Mouse (Mus musculus) urinary bladder, adult 2 months (tissue): ENCODE results near the gene Acss2. TPM values are rescaled to one million over a fixed set of nuclear protein-coding genes. Genes with fewer than 3 reads are reported as not detected.

Experiments used
- DNase-seq: peaks from one replicate; pipeline ENCODE4 v3.0.0; 2022; ENCODE audit warnings: low spot score
- polyA plus RNA-seq: library from polyadenylated mRNA; depleted of rRNA; stranded (reverse); fragments of >200 nt; gene quantifications from 2 replicates; pipeline ENCODE4 v1.2.3, GENCODE M21; 2012; rRNA removed

The Acss2 gene
- polyA plus RNA-seq, result 22.9 and 27.8 TPM in 2 replicates

GRCm38 (mm10) chr2:155517455-155518423 is at the start of gene Acss2, which contains the start of gene Ggt7:
Gene Acss2, plus strand, starts transcription at chr2:155517948.
Gene Ggt7, minus strand, starts transcription at chr2:155518237.
- DNase-seq, result peak; percentile 92

- peak; percentile 31 for DNase-seq
Measured at GRCm38 (mm10) chr2:155472671-155473569, 44.8 kb upstream of the Acss2 start.

GRCm38 (mm10) chr2:155473570-155474088 is 44.1 kb upstream of the Acss2 start, which contains the start of gene Ncoa6:
Gene Ncoa6, minus strand, starts transcription at chr2:155473894.
- DNase-seq, result peak; percentile 55

GRCm38 (mm10) chr2:155482021-155482420 is 35.7 kb upstream of the Acss2 start:
- no peak for DNase-seq

- no peak for DNase-seq
Measured at GRCm38 (mm10) chr2:155490998-155491397, 26.8 kb upstream of the Acss2 start.

GRCm38 (mm10) chr2:155502596-155502995 is 15.2 kb upstream of the Acss2 start:
- no peak for DNase-seq

- no peak for DNase-seq
Measured at GRCm38 (mm10) chr2:155504440-155505355, 13.1 kb upstream of the Acss2 start.

GRCm38 (mm10) chr2:155505811-155506210 is 11.9 kb upstream of the Acss2 start:
- no peak for DNase-seq

- no peak for DNase-seq
Measured at GRCm38 (mm10) chr2:155507721-155508470, 9.9 kb upstream of the Acss2 start.

GRCm38 (mm10) chr2:155512479-155512878 is 5.3 kb upstream of the Acss2 start:
- DNase-seq, result no peak

- DNase-seq, result no peak
Measured at GRCm38 (mm10) chr2:155513543-155513942, 4.2 kb upstream of the Acss2 start.

GRCm38 (mm10) chr2:155514666-155515065 is 3.1 kb upstream of the Acss2 start:
- DNase-seq, result peak; percentile 53

GRCm38 (mm10) chr2:155515941-155516340 is 1.8 kb upstream of the Acss2 start:
- no peak for DNase-seq

- no peak for DNase-seq
Measured at GRCm38 (mm10) chr2:155518531-155519270, 953 bp downstream of the Acss2 start.

- DNase-seq, result no peak
Measured at GRCm38 (mm10) chr2:155523706-155524105, 6.0 kb downstream of the Acss2 start.

GRCm38 (mm10) chr2:155524378-155524777 is 6.6 kb downstream of the Acss2 start:
- DNase-seq, result no peak

GRCm38 (mm10) chr2:155527367-155527766 is 9.6 kb downstream of the Acss2 start:
- no peak for DNase-seq

GRCm38 (mm10) chr2:155536292-155536691 is 18.5 kb downstream of the Acss2 start:
- no peak for DNase-seq

- DNase-seq, result no peak
Measured at GRCm38 (mm10) chr2:155537761-155538462, 20.2 kb downstream of the Acss2 start.
